Mouse (Mus musculus) NIH3T3 (cell line): ENCODE results near the gene Taar7f.
"Not testable (repeated sequence)": the region's sequence is repeated elsewhere in the genome, so short reads cannot be mapped to it uniquely, and the experiment has no call there.

ENCODE experiments used
- DNase-seq: peaks from one replicate; pipeline ENCODE4 v3.0.0-alpha.2; 2012; ENCODE audit warnings: low read depth

The Taar7f gene

DNA sequence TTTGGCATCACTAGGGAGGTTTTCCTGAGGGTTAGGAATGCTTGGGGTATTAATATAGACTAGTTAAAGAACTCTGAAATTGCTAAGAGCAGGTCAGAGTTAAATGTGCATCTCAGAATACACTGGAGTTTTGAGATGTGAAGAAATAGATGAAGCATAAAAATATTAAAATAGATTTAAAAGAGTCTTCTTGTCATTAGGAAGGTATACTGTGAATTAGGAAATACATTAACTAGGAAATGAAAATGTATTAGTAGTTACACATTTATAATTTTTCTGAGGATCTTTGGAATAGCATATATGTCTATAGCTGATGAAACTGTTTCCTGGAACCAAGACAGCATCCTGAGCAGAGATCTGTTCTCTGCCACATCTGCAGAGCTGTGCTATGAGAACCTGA, at the start of gene Taar7f:
TSS of gene Taar7f (plus strand) at position 301 of the 400 bp plus-strand sequence.
- DNase-seq: no peak

DNA sequence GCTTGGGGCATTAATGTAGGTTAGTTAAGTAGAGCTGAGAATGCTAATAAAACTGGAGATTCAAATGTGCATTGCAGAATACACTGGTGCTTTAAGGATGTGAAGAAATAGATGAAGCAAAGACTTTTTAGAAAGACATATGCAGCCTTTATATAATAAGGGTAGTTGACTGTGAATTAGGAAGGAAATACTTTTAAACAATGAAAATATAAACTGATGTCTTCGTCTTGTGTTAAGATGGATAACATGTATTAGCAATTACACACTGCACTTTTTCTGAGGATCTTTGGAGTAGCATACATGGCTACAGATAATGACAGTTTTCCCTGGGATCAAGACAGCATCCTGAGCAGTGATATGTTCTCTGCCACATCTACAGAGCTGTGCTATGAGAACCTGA, 49.7 kb upstream of the Taar7f start, which contains the start of gene Taar7b:
TSS of gene Taar7b (plus strand) at position 301 of the 400 bp plus-strand sequence.
- no peak for DNase-seq

DNA sequence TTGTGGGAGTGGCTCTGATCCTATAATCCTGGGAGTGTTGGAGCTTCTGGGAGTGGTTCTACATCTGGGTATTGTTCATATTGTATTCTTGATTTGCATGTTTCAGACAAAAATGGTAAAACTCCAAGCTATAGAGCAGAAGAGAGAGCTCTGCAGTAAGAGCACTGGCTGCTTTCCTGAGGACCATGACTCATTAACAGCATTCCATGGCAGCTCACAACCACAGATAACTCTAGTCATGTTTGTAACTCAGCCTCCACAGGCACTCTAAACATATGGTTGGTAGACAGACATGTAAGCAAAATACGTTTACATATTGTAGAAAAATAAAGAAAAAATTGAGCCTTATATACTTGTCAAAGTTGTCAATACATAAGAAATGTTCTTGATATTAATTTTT, 42.9 kb upstream of the Taar7f start:
- peak; percentile 48 for DNase-seq

DNA sequence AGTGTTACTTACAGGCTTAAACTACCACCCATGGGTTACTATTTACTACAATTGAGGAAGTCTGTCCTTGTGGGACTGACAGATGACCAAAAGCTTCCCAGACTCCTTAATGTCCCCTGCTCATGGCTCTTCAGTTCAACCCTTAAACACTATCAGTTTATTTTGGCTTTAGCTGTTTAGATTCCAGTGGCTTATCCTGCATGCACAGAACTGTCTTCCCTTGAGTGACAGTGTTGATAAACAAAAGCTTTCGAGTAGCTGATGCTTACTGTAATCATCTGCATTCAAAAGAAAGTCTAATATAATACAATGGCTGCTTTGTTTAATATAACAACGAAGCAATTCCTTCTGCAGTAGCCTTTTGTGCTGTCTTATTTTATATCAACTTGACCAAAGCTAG, 42.3 kb upstream of the Taar7f start:
- no peak for DNase-seq

DNA sequence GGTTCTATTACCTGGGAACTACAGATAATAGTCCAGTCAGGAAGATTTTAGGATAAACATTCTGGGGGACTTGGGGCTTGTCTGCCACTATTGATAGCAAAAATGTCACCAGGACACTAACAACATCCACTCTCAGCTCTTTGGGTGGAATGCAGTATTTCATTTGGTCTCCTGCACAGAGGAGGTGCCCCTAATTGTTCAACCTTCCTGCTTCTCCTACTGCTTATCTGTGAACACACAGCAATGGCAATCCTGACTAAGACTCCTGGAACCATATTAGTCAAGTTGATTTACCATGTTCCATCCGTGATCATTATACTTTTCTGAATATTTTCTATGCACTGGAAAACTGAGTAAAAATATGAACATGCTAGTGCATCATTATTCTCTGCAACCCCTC, 41.2 kb upstream of the Taar7f start:
- no peak for DNase-seq

- DNase-seq: no peak
Observed at GRCm38 (mm10) chr10:24026922-24027321, 22.4 kb upstream of the Taar7f start, which contains the start of gene Taar7d. TSS of gene Taar7d (plus strand) at chr10:24027222.

GRCm38 (mm10) chr10:24031347-24031746, 18.0 kb upstream of the Taar7f start:
- DNase-seq: no peak

DNA sequence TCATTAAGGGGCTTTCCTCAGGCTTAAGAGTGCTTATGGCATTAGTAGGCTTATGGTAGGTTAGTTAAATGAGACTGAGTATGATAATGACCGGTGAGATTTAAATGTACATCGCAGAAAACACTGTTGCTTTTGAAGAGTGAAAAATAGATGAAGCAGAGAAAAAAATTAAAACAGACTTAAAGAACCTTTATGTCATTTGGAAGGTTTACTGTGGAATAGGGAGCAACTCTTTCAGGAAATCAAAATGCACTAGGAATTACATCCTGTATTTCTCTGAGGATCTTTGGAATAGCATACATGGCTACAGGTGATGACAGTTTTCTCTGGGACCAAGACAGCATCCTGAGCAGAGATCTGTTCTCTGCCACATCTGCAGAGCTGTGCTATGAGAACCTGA, 12.0 kb upstream of the Taar7f start, which contains the start of gene Taar7e:
TSS of gene Taar7e (plus strand) at position 301 of the 400 bp plus-strand sequence.
- DNase-seq: no peak

- DNase-seq: no peak
Observed at GRCm38 (mm10) chr10:24040120-24040869, 9.0 kb upstream of the Taar7f start.

DNA sequence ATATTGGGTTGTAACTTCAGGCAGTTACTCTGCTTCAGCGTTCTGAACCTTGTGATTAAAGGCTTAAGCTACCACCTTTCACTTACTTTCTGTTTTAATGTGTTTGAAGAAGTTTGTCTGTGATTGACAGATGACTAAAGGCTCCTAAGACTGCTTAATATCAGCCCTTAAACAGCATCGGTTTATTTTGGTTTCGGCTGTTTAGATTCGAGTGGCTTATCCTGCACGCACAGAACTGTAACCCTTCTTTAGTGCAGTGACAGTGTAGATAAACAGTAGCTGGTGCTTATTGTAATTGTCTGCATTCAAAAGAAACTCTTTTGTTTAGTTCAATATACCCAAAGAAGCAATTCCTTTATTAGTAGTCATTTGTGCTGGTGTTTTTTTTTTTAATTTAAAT, 2.7 kb downstream of the Taar7f start:
- no peak for DNase-seq

GRCm38 (mm10) chr10:24058986-24059385, 9.7 kb downstream of the Taar7f start:
- no peak for DNase-seq

DNA sequence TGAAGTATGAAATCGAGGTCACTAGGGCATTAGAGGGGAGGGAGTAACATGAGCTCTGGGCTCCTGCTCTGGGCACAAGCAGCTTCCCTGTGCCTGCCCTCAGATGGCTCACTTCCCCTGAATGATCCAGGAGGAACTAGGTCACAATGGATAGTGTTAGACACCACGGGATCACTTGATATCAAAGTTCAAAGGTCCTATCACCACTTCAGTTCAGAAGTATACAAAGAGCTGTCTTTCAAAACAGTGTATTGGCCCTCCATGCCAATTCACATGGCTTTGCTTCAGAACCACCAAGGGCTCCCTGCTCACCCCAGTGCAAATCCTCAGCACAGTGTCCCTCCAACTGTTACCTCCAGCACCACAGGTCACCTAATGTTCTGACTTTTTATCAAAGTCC, 25.4 kb downstream of the Taar7f start:
- not testable (repeated sequence) for DNase-seq

DNA sequence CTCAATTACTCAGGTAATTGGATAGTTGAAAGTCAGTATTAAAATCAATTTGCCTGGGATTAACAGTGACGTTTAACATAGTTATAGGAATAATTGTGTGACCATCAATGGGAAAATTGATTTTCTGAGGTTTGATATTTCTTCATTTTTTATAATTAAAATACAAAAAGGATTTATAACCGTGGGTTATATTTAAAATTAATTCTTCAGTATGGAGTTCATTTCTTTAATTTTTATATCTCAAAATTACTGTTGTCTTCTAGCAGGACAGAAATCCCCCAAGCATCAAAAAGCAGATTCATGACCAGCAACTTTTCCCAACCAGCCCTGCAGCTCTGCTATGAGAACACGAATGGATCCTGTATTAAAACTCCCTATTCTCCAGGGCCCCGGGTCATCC, 26.9 kb downstream of the Taar7f start, which contains the start of gene Taar8a:
TSS of gene Taar8a (plus strand) at position 301 of the 400 bp plus-strand sequence.
- not testable (repeated sequence) for DNase-seq

GRCm38 (mm10) chr10:24080166-24080565, 30.9 kb downstream of the Taar7f start:
- peak; percentile 74 for DNase-seq

- DNase-seq: no peak
Observed at GRCm38 (mm10) chr10:24085936-24086335, 36.6 kb downstream of the Taar7f start.

DNA sequence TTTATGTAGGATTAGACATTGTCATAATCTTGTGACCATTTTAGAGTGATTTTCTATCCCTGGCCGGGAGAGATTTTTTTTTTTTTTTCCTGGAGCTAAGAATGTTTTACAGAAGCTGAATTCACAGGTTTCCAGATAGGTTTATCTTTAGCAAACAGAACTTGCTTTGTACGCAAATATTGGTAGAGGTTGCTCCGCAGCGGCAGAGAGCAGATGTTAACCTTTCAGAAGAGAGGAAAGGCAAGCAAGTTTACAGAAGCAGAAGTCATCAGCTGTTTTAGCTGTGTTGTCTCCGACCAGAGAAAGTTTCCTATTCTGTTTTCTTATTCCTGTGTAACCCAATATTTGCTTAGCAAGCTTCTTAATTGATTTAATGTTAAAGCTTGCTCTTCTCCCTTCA, 37.2 kb downstream of the Taar7f start:
- DNase-seq: no peak

DNA sequence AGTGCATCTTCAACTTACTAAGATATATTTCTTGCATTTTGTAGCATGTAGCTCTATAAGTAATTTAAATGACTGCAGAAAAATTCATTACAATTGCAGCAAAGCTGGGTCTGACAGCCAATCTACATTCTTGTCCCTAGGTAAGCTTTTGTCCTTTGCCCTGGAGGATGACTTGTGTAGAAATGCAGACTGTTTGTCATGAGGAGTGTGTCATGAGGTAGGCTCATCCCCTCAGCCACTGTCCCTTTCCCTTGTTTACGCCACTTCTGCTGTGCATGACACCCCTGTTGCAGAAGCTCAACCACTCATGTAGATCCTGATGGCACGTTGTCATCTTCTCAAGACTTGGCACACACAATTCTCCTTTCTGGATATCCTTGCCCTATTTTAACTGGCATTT, 37.9 kb downstream of the Taar7f start:
- no peak for DNase-seq

GRCm38 (mm10) chr10:24092194-24092593, 42.9 kb downstream of the Taar7f start, which contains the start of gene Taar8b:
TSS of gene Taar8b (minus strand) at chr10:24092294.
- no peak for DNase-seq

DNA sequence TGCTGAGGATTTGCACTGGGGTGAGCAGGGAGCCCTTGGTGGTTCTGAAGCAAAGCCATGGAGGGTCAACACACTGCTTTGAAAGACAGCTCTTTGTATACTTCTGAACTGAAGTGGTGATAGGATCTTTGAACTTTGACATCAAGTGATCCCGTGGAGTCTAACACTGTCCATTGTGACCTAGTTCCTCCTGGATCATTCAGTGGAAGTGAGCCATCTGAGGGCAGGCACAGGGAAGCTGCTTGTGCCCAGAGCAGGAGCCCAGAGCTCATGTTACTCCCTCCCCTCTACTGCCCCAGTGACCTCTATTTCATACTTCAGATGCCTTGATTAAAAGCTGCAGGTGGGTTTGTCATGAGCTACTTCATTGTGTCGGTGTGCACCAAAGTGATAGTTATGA, 47.7 kb downstream of the Taar7f start:
- DNase-seq: not testable (repeated sequence)
